Mouse (Mus musculus) hindbrain, embryonic 13.5 days (tissue): ENCODE measurements around the gene Ifrd2. TPM values are rescaled to one million over a fixed set of nuclear protein-coding genes. Genes with fewer than 3 reads are reported as not detected.
"Not testable (repeated sequence)": the region's sequence is repeated elsewhere in the genome, so short reads cannot be mapped to it uniquely, and the experiment has no call there.

Experiments
- ATAC-seq: fragments of 200-750 bp; cut with Nextera tagmentation; 2 replicates; pipeline ENCODE4 v1.8.0; 2017; ENCODE audit warnings: moderate TSS enrichment; ENCODE audit not compliant: low FRiP score
- H3K27ac ChIP-seq: fragments of 300-500 bp; sonication (generic); 2 replicates; pipeline ENCODE4 v1.5.1; 2015; ENCODE audit warnings: inconsistent platforms, mild to moderate bottlenecking, moderate library complexity
- H3K27me3 ChIP-seq: fragments of 300-500 bp; sonication (generic); 2 replicates; pipeline ENCODE4 v1.6.1; 2015; ENCODE audit warnings: mild to moderate bottlenecking, inconsistent platforms
- H3K36me3 ChIP-seq: fragments of 300-500 bp; sonication (generic); 2 replicates; pipeline ENCODE4 v1.6.1; 2015; ENCODE audit warnings: mild to moderate bottlenecking, inconsistent platforms
- H3K4me1 ChIP-seq: fragments of 300-500 bp; sonication (generic); replicated peaks from 2 replicates; pipeline ENCODE4 v1.6.1; 2015; ENCODE audit warnings: inconsistent platforms
- H3K4me2 ChIP-seq: fragments of 300-500 bp; sonication (generic); 2 replicates; pipeline ENCODE4 v1.6.1; 2015; ENCODE audit warnings: inconsistent platforms, mild to moderate bottlenecking, moderate library complexity
- H3K4me3 ChIP-seq: fragments of 300-500 bp; sonication (generic); 2 replicates; pipeline ENCODE4 v1.5.1; 2015; ENCODE audit warnings: mild to moderate bottlenecking, inconsistent platforms
- H3K9ac ChIP-seq: fragments of 300-500 bp; sonication (generic); 2 replicates; pipeline ENCODE4 v1.6.1; 2015; ENCODE audit warnings: mild to moderate bottlenecking, inconsistent platforms
- H3K9me3 ChIP-seq: fragments of 300-500 bp; sonication (generic); 2 replicates; pipeline ENCODE4 v1.6.1; 2016; ENCODE audit warnings: inconsistent platforms
- WGBS: fragments of 180-500 bp; shearing (Covaris S2); methylation state at CpG from one replicate; pipeline ENCODE4 v1.1.7; 2015; 5-methylcytosine and 5-hydroxymethylcytosine counted together
- polyA plus RNA-seq: library from polyadenylated mRNA; unstranded; fragments of >200 nt; fragmentation: Nextera tagmentation; extraction: Ambion mirVana; gene quantifications from 2 replicates; pipeline ENCODE4 v1.2.1, GENCODE M21; 2015

The Ifrd2 gene
- polyA plus RNA-seq, 1 experiment from 2014 or later = 11.8 TPM

DNA sequence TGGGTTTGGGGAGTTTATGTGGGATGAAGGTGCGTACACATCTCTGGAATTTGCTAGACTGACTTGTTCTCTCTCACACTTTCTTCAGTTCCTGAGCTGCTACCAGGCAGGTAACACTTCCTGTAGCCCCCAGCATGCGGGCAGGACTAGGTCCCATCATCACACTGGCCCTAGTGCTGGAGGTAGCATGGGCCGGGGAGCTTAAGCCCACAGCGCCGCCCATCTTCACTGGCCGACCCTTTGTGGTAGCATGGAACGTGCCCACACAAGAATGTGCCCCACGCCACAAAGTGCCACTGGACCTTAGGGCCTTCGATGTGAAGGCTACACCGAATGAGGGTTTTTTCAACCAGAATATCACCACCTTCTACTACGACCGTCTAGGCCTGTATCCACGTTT lies 17.4 kb upstream of the Ifrd2 start:
- no peaks in the 10 kb centered on the region for H3K9me3 ChIP-seq
- 54% methylated on average over 13 of the region's 13 CpGs for WGBS
- peak overlapping the region; percentile 94 for H3K9ac ChIP-seq
- H3K36me3 ChIP-seq = peaks cover 53% of the 10 kb centered on the region
- peaks cover 53% of the 10 kb centered on the region for H3K4me1 ChIP-seq
- peak overlapping the region; percentile 85 for H3K27ac ChIP-seq
- no peak for ATAC-seq
- H3K27me3 ChIP-seq = no peaks in the 10 kb centered on the region
- H3K4me2 ChIP-seq = peak overlapping the region; percentile 93
- H3K4me3 ChIP-seq = peak overlapping the region; percentile 92

DNA sequence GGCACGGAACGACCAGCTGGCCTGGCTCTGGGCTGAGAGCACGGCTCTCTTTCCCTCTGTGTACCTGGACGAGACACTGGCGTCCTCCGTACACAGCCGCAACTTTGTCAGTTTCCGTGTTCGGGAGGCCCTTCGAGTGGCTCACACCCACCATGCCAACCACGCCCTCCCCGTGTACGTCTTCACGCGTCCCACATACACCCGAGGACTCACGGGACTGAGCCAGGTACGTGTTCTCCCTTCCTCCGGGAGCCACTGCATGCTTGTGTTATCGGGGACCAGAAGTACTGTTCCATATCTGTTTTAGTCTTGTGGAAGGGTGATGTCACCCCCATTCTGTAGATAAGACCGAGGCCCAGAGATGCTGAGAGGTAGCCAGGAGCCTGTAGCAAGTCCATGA lies 16.6 kb upstream of the Ifrd2 start:
- peak overlapping the region; percentile 85; the same call in 1 of the 2 replicates for H3K27ac ChIP-seq
- peaks cover 50% of the 10 kb centered on the region for H3K36me3 ChIP-seq
- no peaks in the 10 kb centered on the region for H3K27me3 ChIP-seq
- no peak for ATAC-seq
- H3K9ac ChIP-seq = peak overlapping the region; percentile 94
- no peaks in the 10 kb centered on the region for H3K9me3 ChIP-seq
- 96% methylated on average over 21 of the region's 21 CpGs for WGBS
- peaks cover 48% of the 10 kb centered on the region for H3K4me1 ChIP-seq
- peak overlapping the region; percentile 92 for H3K4me3 ChIP-seq
- H3K4me2 ChIP-seq = peak overlapping the region; percentile 93

DNA sequence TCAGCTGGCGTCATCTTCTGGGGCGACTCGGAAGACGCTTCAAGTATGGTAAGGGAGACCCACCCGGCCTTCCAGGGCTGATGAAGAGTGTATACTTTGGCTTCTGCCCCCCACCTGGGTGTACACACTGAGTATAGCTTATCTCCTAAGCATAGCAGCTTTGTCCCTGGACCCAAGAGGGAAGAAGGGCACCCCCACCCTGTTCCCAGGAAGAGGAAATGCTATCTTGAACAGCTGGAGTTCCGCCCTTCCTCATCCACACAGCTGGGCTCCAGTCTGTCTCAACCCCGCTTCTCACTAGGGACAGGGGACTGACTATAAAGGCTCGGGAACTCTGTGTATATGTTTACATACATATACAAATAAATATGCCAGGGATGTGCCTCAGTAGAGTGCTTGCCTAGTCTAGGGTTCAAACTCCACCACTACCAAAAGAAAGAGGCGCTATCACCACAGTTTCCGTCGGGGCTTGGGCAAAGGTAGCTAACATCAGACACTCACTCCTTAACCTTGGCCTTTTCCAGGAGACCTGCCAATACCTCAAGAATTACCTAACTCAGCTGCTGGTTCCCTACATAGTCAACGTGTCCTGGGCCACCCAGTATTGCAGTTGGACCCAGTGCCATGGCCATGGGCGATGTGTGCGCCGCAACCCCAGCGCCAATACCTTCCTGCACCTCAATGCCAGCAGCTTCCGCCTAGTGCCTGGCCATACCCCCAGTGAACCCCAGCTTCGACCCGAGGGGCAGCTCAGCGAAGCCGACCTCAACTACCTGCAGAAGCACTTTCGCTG lies 15.7 kb upstream of the Ifrd2 start:
- H3K4me3 ChIP-seq = no peak overlapping the region; the same call in 1 of the 2 replicates

DNA sequence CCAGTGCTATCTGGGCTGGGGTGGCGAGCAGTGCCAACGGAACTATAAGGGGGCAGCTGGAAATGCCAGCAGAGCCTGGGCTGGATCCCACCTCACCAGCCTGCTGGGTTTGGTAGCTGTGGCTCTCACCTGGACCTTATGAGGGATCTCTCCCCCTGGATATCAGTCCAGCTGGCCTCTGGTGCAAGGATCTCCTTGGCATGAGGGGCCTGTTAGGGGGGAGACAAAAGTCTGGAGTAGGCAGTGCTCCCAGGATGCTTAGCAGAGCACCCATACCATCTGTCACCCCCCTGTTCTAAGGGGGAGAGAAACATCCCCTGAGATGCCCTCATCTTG lies 15.1 kb upstream of the Ifrd2 start:
- Histone ChIP-seq H3K9ac (peak overlapping the region; percentile 10; the same call in 1 of the 2 replicates), H3K27ac (0 out of 2 replicates have a peak overlapping the region, but pooled peaks have one; percentile 4)
- ATAC-seq = no peak

More for the DNA sequence above, 15.7 kb upstream of the Ifrd2 start:
- Histone ChIP-seq H3K36me3 (peaks cover 45% of the 10 kb centered on the region), H3K4me1 (peaks cover 52% of the 10 kb centered on the region), H3K9me3 (no peaks in the 10 kb centered on the region), H3K27me3 (no peaks in the 10 kb centered on the region), H3K9ac (peak overlapping the region; percentile 94), H3K4me2 (peak overlapping the region; percentile 93), H3K27ac (0 out of 2 replicates have a peak overlapping the region, but pooled peaks have one; percentile 4)
- no peak for ATAC-seq
- WGBS = 93% methylated on average over 22 of the region's 22 CpGs

DNA sequence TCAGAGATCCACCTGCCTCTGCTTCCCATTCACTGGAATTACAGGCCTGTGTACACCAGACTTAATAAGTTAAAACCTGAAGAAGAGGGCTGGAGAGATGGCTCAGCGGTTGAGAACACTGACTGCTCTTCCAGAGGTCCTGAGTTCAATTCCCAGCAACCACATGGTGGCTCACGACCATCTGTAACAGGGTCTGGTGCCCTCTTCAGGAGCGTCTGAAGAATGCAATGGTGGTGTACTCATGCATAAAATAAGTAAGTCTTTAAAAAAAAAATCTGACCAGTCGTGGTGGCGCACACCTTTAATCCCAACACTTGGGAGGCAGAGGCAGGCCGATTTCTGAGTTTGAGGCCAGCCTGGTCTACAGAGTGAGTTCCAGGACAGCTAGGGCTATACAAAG lies 13.7 kb upstream of the Ifrd2 start:
- H3K9ac ChIP-seq, H3K4me2 ChIP-seq, H3K27me3 ChIP-seq, H3K27ac ChIP-seq, ATAC-seq, H3K4me3 ChIP-seq, H3K9me3 ChIP-seq: not testable (repeated sequence)
- 82% methylated on average over 6 of the region's 6 CpGs for WGBS
- H3K36me3 ChIP-seq = peaks cover 45% of the 10 kb centered on the region
- H3K4me1 ChIP-seq = peaks cover 49% of the 10 kb centered on the region

More for the DNA sequence above, 15.1 kb upstream of the Ifrd2 start:
- Histone ChIP-seq H3K27me3 (no peaks in the 10 kb centered on the region), H3K4me3 (no peak overlapping the region), H3K4me1 (peaks cover 54% of the 10 kb centered on the region), H3K9me3 (no peaks in the 10 kb centered on the region), H3K36me3 (peaks cover 45% of the 10 kb centered on the region), H3K4me2 (peak overlapping the region; percentile 3; the same call in 1 of the 2 replicates)
- WGBS = 100% methylated on average over 2 of the region's 2 CpGs

DNA sequence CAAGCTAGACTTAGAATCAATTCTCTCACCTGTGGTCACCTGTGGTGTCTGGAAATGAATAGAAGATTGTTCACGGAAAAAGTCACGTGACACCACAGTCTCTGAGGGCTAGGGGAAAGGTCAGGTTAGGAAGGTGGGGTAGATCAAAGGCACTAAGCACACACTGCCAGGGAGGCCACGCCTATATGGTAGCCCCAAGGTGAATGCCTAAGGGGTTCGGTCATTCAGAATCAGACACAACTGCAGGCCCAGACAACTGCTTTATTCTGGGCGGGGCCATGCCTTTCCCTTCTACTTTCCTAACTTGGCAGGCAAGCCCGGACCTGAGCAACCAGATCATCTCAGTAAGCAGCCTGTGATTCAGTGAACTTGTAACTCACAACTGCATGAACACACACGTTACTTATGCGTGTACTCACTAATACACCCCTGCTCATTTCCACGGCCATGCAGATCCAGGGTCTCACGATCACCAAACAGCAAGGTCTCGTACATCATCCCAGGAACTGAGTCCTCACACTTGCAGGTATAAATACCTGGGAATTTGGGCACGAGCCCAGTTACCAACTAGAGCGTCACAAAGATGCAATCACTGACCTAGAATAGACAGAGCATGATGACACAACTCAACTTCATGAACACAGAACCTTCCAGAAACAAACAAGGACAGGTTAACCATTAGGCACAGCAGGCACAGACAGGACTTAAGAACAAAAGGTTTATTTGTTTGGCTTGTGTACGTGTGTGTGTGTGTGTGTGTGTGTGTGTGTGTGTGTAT lies 11.7 kb upstream of the Ifrd2 start:
- Histone ChIP-seq H3K36me3 (peaks cover 43% of the 10 kb centered on the region), H3K4me2 (no peak overlapping the region), H3K4me1 (peaks cover 52% of the 10 kb centered on the region), H3K27ac (no peak overlapping the region), H3K9me3 (no peaks in the 10 kb centered on the region), H3K9ac (no peak overlapping the region), H3K27me3 (no peaks in the 10 kb centered on the region), H3K4me3 (no peak overlapping the region)
- no peak for ATAC-seq
- 88% methylated on average over 14 of the region's 14 CpGs for WGBS

DNA sequence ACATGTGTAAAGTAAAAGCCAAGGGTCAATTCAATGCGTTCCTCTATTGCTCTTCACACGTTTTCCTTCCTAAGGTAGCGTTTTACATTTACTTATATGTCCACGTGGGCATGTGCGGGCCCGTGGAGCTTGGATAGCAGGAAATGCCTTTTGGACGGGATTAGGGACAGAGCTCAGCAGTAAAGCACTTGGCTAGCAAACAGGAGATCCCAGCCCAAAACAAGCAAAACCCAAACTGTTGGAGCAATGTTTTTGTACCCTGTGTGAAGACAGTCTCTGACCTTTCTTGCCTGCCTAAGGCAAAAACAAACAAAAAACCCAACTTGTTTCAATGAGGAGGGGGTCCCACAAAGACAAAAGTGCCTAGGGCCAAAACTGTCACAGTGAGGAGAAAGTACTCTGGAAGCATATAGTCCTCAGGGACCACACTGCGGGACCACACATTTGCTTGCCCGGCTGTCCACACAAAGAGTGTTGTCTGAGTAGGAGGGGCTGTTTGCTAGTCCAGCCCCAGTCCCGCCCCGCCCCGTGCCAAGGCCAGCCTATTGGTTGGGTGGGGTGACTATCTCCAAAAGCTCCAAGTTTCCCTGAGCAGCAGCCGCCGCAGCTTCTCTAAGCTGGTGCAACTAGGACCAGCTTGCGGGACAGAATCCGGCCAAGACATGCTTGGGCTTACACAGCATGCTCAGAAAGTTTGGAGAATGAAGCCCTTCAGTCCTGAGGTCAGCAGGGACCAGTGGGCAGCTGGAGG lies 10.9 kb upstream of the Ifrd2 start, which contains the start of gene Hyal1:
Gene Hyal1, plus strand, starts transcription at position 571 of the 751 bp plus-strand sequence.
- Histone ChIP-seq H3K4me2 (peak within 1 kb of the TSS; percentile 48), H3K9ac (peak within 1 kb of the TSS; percentile 26), H3K36me3 (peaks cover 35% of the 10 kb centered on the region), H3K27ac (no peak within 1 kb of the TSS; the same call in 1 of the 2 replicates), H3K9me3 (no peaks in the 10 kb centered on the region), H3K27me3 (no peaks in the 10 kb centered on the region), H3K4me1 (peaks cover 52% of the 10 kb centered on the region), H3K4me3 (peak within 1 kb of the TSS; percentile 20)
- WGBS = 32% methylated on average over 16 of the region's 16 CpGs
- peak; percentile 16; the same call in 1 of the 2 replicates for ATAC-seq

DNA sequence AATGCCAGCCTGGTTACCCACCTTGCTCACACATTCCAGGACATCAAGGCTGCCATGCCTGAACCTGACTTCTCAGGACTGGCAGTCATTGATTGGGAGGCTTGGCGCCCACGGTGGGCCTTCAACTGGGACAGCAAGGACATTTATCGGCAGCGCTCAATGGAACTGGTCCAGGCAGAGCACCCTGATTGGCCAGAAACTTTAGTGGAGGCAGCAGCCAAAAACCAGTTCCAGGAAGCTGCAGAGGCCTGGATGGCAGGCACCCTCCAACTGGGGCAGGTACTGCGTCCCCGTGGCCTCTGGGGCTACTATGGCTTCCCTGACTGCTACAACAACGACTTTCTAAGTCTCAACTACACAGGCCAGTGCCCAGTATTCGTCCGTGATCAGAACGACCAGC lies 9.6 kb upstream of the Ifrd2 start:
- Histone ChIP-seq H3K9me3 (no peaks in the 10 kb centered on the region), H3K4me1 (peaks cover 48% of the 10 kb centered on the region), H3K4me3 (no peak overlapping the region), H3K4me2 (no peak overlapping the region), H3K27ac (no peak overlapping the region), H3K36me3 (peaks cover 22% of the 10 kb centered on the region), H3K27me3 (no peaks in the 10 kb centered on the region), H3K9ac (0 out of 2 replicates have a peak overlapping the region, but pooled peaks have one; percentile 1)
- no peak for ATAC-seq
- 96% methylated on average over 10 of the region's 10 CpGs for WGBS

DNA sequence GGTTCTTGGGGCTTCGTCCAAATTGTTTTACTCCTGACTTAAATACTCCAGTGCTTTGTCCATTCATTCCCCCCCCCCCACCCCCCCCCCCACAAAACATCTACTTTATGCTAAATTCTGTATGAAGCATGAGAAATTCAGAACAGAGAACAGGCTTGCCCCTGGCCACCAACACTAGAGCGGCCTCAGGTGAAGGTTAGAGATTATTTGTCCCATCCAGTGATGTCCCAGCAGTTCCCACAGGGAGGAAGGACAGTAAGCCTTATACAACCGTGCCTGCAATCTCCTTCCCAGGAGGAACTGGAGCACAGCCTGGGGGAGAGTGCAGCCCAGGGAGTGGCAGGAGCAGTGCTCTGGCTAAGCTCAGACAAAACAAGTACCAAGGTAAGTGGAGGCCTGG lies 8.9 kb upstream of the Ifrd2 start, which contains the start of gene Naa80:
Gene Naa80, plus strand, starts transcription at position 301 of the 400 bp plus-strand sequence.
- Histone ChIP-seq H3K4me3 (no peak within 1 kb of the TSS), H3K9me3 (no peaks in the 10 kb centered on the region), H3K27me3 (no peaks in the 10 kb centered on the region), H3K27ac (peak within 1 kb of the TSS; percentile 86; the same call in 1 of the 2 replicates), H3K4me1 (peaks cover 48% of the 10 kb centered on the region), H3K9ac (peak within 1 kb of the TSS; percentile 56; the same call in 1 of the 2 replicates), H3K4me2 (peak within 1 kb of the TSS; percentile 97; the same call in 1 of the 2 replicates), H3K36me3 (peaks cover 22% of the 10 kb centered on the region)
- 83% methylated on average over 3 of the region's 3 CpGs for WGBS
- no peak for ATAC-seq

DNA sequence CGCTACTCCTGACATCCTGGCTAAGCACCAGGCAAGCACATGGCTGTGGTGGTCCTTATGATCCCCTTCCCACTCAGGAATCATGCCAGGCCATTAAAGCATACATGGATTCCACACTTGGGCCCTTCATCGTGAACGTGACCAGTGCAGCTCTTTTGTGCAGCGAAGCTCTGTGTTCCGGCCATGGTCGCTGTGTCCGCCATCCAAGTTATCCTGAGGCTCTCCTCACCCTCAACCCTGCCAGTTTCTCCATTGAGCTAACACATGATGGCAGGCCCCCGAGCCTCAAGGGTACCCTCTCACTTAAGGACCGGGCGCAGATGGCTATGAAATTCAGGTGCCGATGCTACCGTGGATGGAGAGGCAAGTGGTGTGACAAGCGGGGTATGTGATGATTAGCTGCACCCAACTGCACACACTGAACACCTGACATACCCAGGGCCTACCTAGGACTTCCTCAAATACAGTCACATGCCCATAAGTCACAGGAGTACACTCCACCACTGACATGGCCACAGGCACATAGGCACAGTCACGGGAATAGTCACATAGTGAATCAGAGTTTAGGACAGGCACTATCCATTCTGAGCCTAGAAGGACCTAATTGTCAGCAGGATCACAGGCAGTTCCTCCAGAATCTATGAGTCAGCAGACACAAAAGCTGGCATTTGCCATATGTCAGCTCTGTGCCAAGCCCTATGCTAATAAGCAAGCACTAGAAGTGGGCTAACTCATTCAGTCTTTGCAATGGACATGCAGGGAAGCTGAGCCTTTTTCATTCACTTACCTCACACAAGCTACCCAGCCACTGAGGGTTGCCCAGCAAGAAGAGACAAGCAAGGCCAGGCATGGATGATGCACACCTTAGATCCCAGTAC lies 8.2 kb upstream of the Ifrd2 start:
- 95% methylated on average over 14 of the region's 14 CpGs for WGBS
- H3K4me1 ChIP-seq = peaks cover 48% of the 10 kb centered on the region
- no peak overlapping the region for H3K4me3 ChIP-seq
- peaks cover 21% of the 10 kb centered on the region for H3K36me3 ChIP-seq
- H3K27me3 ChIP-seq = no peaks in the 10 kb centered on the region
- H3K9me3 ChIP-seq = no peaks in the 10 kb centered on the region
- H3K4me2 ChIP-seq = peak overlapping the region; percentile 97; the same call in 1 of the 2 replicates
- ATAC-seq = no peak
- peak overlapping the region; percentile 56; the same call in 1 of the 2 replicates for H3K9ac ChIP-seq
- peak overlapping the region; percentile 86; the same call in 1 of the 2 replicates for H3K27ac ChIP-seq
